Mouse (Mus musculus) CH12.LX (cell line): ENCODE measurements around the gene Pdia4. TPM values are rescaled to one million over a fixed set of nuclear protein-coding genes. Genes with fewer than 3 reads are reported as not detected.

Experiments
- DNase-seq: peaks from one replicate; pipeline ENCODE4 v3.0.0-alpha.2; 2013; ENCODE audit errors: extremely low read depth
- H3K27ac ChIP-seq: 2 replicates; pipeline ENCODE4 v1.5.1; 2012; ENCODE audit warnings: low read depth, mild to moderate bottlenecking, control low read depth, moderate library complexity; ENCODE audit not compliant: insufficient read depth
- H3K27me3 ChIP-seq: replicated peaks from 2 replicates; pipeline ENCODE3; 2012; ENCODE audit warnings: inconsistent platforms
- H3K36me3 ChIP-seq, 2 experiments: replicated peaks in 1 of 2; 2 replicates each; pipeline versions ENCODE3 to v1.6.1; 2012; ENCODE audit warnings: inconsistent platforms in 1 of 2, low read length in 1 of 2, mild to moderate bottlenecking in 1 of 2, mixed read lengths in 1 of 2, moderate library complexity in 1 of 2; ENCODE audit not compliant: control insufficient read depth in 1 of 2, insufficient read depth in 1 of 2
- H3K4me1 ChIP-seq, 2 experiments: 2 replicates each; pipeline ENCODE4 v1.6.1; 2012; ENCODE audit warnings: inconsistent platforms in 1 of 2, moderate library complexity in 1 of 2; ENCODE audit not compliant: insufficient read depth in 2 of 2, control insufficient read depth in 1 of 2
- H3K4me2 ChIP-seq: 2 replicates; pipeline ENCODE4 v1.6.1; 2012; ENCODE audit warnings: low read depth, mild to moderate bottlenecking, control low read depth; ENCODE audit not compliant: poor library complexity, insufficient read depth, severe bottlenecking
- H3K4me3 ChIP-seq, 3 experiments: fragments of 150-350 bp in 1 of 3; sonication (generic) in 1 of 3; replicated peaks in 1 of 3; 2 replicates each; pipeline versions ENCODE3 to v1.5.1; 2011 to 2012; ENCODE audit warnings: low read depth in 2 of 3, low read length in 2 of 3, mild to moderate bottlenecking in 2 of 3, moderate library complexity in 2 of 3, control low read depth in 1 of 3, improper control_type of control experiment in 1 of 3, inconsistent platforms in 1 of 3, mixed read lengths in 1 of 3; ENCODE audit not compliant: poor library complexity in 1 of 3
- H3K79me2 ChIP-seq: replicated peaks from 2 replicates; pipeline ENCODE4 v1.6.1; 2012; ENCODE audit warnings: mild to moderate bottlenecking, moderate library complexity; ENCODE audit not compliant: control insufficient read depth, poor library complexity, insufficient read depth, severe bottlenecking; ENCODE audit errors: extremely low read depth
- H3K9ac ChIP-seq: 2 replicates; pipeline ENCODE4 v1.6.1; 2012; ENCODE audit warnings: low read depth, mild to moderate bottlenecking, control low read depth, moderate library complexity; ENCODE audit not compliant: insufficient read depth
- H3K9me3 ChIP-seq: replicated peaks from 2 replicates; pipeline ENCODE3; 2012; ENCODE audit warnings: low read length, inconsistent platforms, mixed read lengths
- CHD1 ChIP-seq: IDR thresholded peaks from 2 replicates; pipeline ENCODE4 v1.6.1; 2012; ENCODE audit warnings: low read depth, low read length, improper control_type of control experiment, inconsistent platforms
- CHD2 ChIP-seq: IDR thresholded peaks from 2 replicates; pipeline ENCODE4 v1.6.1; 2011; ENCODE audit warnings: low read length, improper control_type of control experiment
- E2F4 ChIP-seq: IDR thresholded peaks from 2 replicates; pipeline ENCODE4 v1.6.1; 2011; ENCODE audit warnings: low read depth, low read length, improper control_type of control experiment; ENCODE audit not compliant: insufficient replicate concordance
- EP300 ChIP-seq: IDR thresholded peaks from 2 replicates; pipeline ENCODE4 v1.6.1; 2011; ENCODE audit warnings: low read length, improper control_type of control experiment
- ETS1 ChIP-seq: conservative IDR thresholded peaks from 2 replicates; pipeline ENCODE4 v1.6.1; 2012; ENCODE audit warnings: low read depth, mild to moderate bottlenecking, inconsistent platforms, low read length, improper control_type of control experiment, moderate library complexity
- GABPA ChIP-seq: IDR thresholded peaks from 2 replicates; pipeline ENCODE4 v1.6.1; 2012; ENCODE audit warnings: low read depth, low read length, improper control_type of control experiment, inconsistent platforms; ENCODE audit not compliant: insufficient replicate concordance
- IRF4 ChIP-seq: IDR thresholded peaks from 2 replicates; pipeline ENCODE4 v1.6.1; 2014; ENCODE audit warnings: low read depth, mild to moderate bottlenecking, inconsistent platforms, low read length, improper control_type of control experiment
- JUN ChIP-seq: IDR thresholded peaks from 2 replicates; pipeline ENCODE4 v1.6.1; 2011; ENCODE audit warnings: low read depth, mild to moderate bottlenecking, low read length, improper control_type of control experiment, moderate library complexity; ENCODE audit not compliant: insufficient read depth
- JUND ChIP-seq: conservative IDR thresholded peaks from 2 replicates; pipeline ENCODE4 v1.6.1; 2011; ENCODE audit warnings: low read depth, low read length, improper control_type of control experiment
- MAFK ChIP-seq: IDR thresholded peaks from 2 replicates; pipeline ENCODE4 v1.6.1; 2011; ENCODE audit warnings: low read length, improper control_type of control experiment; ENCODE audit not compliant: insufficient replicate concordance
- MAZ ChIP-seq: IDR thresholded peaks from 2 replicates; pipeline ENCODE4 v1.6.1; 2012; ENCODE audit warnings: low read depth, mild to moderate bottlenecking, inconsistent platforms, low read length, improper control_type of control experiment, moderate library complexity
- MXI1 ChIP-seq: IDR thresholded peaks from 2 replicates; pipeline ENCODE4 v1.6.1; 2011; ENCODE audit warnings: mild to moderate bottlenecking, low read depth, low read length, improper control_type of control experiment
- MYC ChIP-seq: IDR thresholded peaks from 2 replicates; pipeline ENCODE4 v1.6.1; 2011; ENCODE audit warnings: low read depth, mild to moderate bottlenecking, improper control_type of control experiment, low read length
- NELFE ChIP-seq: IDR thresholded peaks from 2 replicates; pipeline ENCODE4 v1.6.1; 2011; ENCODE audit warnings: low read depth, low read length, improper control_type of control experiment
- NRF1 ChIP-seq: IDR thresholded peaks from 2 replicates; pipeline ENCODE4 v1.6.1; 2014; ENCODE audit warnings: low read depth, mild to moderate bottlenecking, inconsistent platforms, low read length, improper control_type of control experiment, moderate library complexity
- PAX5 ChIP-seq: IDR thresholded peaks from 2 replicates; pipeline ENCODE4 v1.6.1; 2012; ENCODE audit warnings: low read length, inconsistent platforms, mixed read lengths
- POLR2A ChIP-seq: IDR thresholded peaks from 2 replicates; pipeline ENCODE4 v1.6.1; 2011; ENCODE audit warnings: low read depth, mild to moderate bottlenecking, improper control_type of control experiment, low read length
- POLR2AphosphoS2 ChIP-seq: IDR thresholded peaks from 2 replicates; pipeline ENCODE4 v1.6.1; 2011; ENCODE audit warnings: low read depth, low read length, improper control_type of control experiment
- RAD21 ChIP-seq: IDR thresholded peaks from 2 replicates; pipeline ENCODE4 v1.6.1; 2011; ENCODE audit warnings: low read depth, mild to moderate bottlenecking, low read length, improper control_type of control experiment, moderate library complexity
- RCOR1 ChIP-seq: conservative IDR thresholded peaks from 2 replicates; pipeline ENCODE4 v1.6.1; 2012; ENCODE audit warnings: low read depth, mild to moderate bottlenecking, inconsistent platforms, low read length, improper control_type of control experiment
- SMC3 ChIP-seq: IDR thresholded peaks from 2 replicates; pipeline ENCODE4 v1.6.1; 2011; ENCODE audit warnings: low read depth, low read length, improper control_type of control experiment
- TBP ChIP-seq: conservative IDR thresholded peaks from 2 replicates; pipeline ENCODE4 v1.6.1; 2011; ENCODE audit warnings: low read depth, low read length, improper control_type of control experiment
- TCF12 ChIP-seq: IDR thresholded peaks from 2 replicates; pipeline ENCODE4 v1.6.1; 2014; ENCODE audit warnings: low read depth, mild to moderate bottlenecking, inconsistent platforms, low read length, improper control_type of control experiment
- UBTF ChIP-seq: IDR thresholded peaks from 2 replicates; pipeline ENCODE4 v1.6.1; 2012; ENCODE audit warnings: low read depth, mild to moderate bottlenecking, inconsistent platforms, low read length, improper control_type of control experiment, moderate library complexity
- ZKSCAN1 ChIP-seq: IDR thresholded peaks from 2 replicates; pipeline ENCODE4 v1.6.1; 2012; ENCODE audit warnings: low read depth, inconsistent platforms, low read length, improper control_type of control experiment, borderline replicate concordance
- ZNF384 ChIP-seq: IDR thresholded peaks from 2 replicates; pipeline ENCODE4 v1.6.1; 2012; ENCODE audit warnings: low read depth, low read length, improper control_type of control experiment, inconsistent platforms
- dilution Hi-C: fragments of 300-500 bp; cut with MboI; formaldehyde crosslinking; loops from 2 replicates; pipeline ENCODE4 v1.14.3; 2020; ENCODE audit warnings: low sequenced_read_pairs; ENCODE audit not compliant: extremely low pct_unique_long_range_greater_than_20kb, extremely low pct_ligation_motif_present
- in situ Hi-C: fragments of 300-500 bp; cut with MboI; formaldehyde crosslinking; loops from 3 replicates; pipeline ENCODE4 v1.14.3; 2019; ENCODE audit warnings: low sequenced_read_pairs, low pct_ligation_motif_present, low pct_unique_long_range_greater_than_20kb, mixed read lengths
- polyA plus RNA-seq: library from polyadenylated mRNA; unstranded; fragments of >175 nt; gene quantifications from 2 replicates; pipeline ENCODE4 v1.2.1, GENCODE M21; 2012; ENCODE audit warnings: low read depth; ENCODE audit not compliant: insufficient read length
- total RNA-seq, 2 experiments: library from RNA; depleted of rRNA; stranded (reverse); fragments of 300-350 nt in 1 of 2; fragments of >200 nt in 1 of 2; gene quantifications; 2 replicates each; pipeline ENCODE4 v1.2.3; 2012 to 2014

The Pdia4 gene
- total and polyA plus RNA-seq, 3 experiments, result 186 to 242 (median 204) TPM

DNA sequence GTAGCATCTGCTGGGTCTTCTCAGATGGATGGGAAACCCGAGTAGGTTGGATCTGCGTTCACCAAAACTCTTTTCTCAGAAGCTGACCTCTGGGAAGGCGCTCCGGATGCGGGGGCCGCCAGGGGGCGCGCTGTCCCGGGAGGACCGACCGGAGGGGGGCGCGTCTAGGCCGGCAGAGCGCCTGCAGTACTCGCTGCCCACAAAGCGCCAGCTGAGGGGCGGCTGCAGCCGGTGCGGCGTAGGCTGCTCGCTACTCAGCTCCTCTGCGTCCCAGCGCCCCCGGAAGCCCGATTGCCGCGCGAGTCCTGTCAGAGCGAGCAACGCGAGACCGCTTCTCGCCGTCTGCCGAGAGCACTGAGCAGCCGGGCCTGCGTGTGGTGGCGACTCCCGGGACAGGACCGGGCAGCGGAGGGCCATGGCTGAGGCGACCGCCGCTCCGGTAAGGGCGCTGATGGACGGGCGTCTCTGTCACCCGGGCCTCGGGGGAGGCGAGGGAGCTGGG is 22.3 kb upstream of the Pdia4 start, which contains the start of gene Zfp398 (continued):
- no peak for TF ChIP-seq POLR2AphosphoS2
- TF ChIP-seq E2F4, result no peak
- TF ChIP-seq MYC, result no peak
- TF ChIP-seq GABPA, result peak; percentile 45; the same call in 1 of the 2 replicates
- TF ChIP-seq NRF1, result peak; percentile 40; the same call in 1 of the 2 replicates
- TF ChIP-seq ZNF384, result peak; percentile 45; the same call in 1 of the 2 replicates
- TF ChIP-seq PAX5, result no peak
- TF ChIP-seq RAD21, result peak; percentile 45
- peak; percentile 84 for TF ChIP-seq IRF4
- no peak for TF ChIP-seq JUN
- no peak for TF ChIP-seq ZKSCAN1
- no peak for TF ChIP-seq JUND
- TF ChIP-seq TCF12, result peak; percentile 86
- no peak; the same call in 1 of the 2 replicates for TF ChIP-seq ETS1
- TF ChIP-seq TBP, result no peak
- TF ChIP-seq CHD2, result peak; percentile 67; the same call in 1 of the 2 replicates
- no peak for TF ChIP-seq EP300
- no peak for TF ChIP-seq RCOR1

DNA sequence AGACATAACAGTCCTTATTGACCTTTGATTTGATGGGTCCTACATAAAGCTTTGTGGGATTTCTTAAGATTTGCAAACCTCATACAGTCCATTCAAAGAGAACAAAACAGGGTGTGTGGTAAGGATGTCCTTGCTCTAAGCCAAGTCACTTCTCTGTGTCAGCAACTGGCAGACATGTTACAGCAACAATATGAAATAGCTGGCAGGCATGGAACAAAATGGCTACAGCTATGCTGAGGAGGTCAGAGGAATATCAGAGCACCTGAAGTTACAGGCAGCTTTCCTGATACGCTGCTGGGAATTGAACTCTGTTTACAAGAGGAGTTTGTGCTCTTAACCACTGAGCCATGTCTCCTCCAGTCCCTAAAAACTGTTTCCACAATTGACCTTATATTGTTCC is 19.0 kb upstream of the Pdia4 start:
- Histone ChIP-seq H3K4me1 (peaks cover 2 to 15% of the 10 kb centered on the region in 2 experiments), H3K4me2 (no peak overlapping the region), H3K27ac (no peak overlapping the region), H3K79me2 (0 out of 2 replicates have a peak, but pooled peaks cover 2% of the 10 kb centered on the region), H3K9me3 (no peaks in the 10 kb centered on the region), H3K9ac (no peak overlapping the region), H3K27me3 (peaks cover 4% of the 10 kb centered on the region), H3K36me3 (no peaks in the 10 kb centered on the region), H3K4me3 (no peak overlapping the region)
- TF ChIP-seq NELFE, result no peak
- TF ChIP-seq POLR2AphosphoS2, result no peak
- no peak for TF ChIP-seq MAFK
- TF ChIP-seq CHD2, result no peak
- TF ChIP-seq MAZ, result no peak
- TF ChIP-seq E2F4, result no peak
- no peak for TF ChIP-seq MYC
- no peak for TF ChIP-seq SMC3
- TF ChIP-seq MXI1, result no peak
- TF ChIP-seq ETS1, result no peak
- no peak for TF ChIP-seq JUND
- no peak for TF ChIP-seq POLR2A
- TF ChIP-seq RAD21, result no peak
- no peak for TF ChIP-seq CHD1
- no peak for TF ChIP-seq RCOR1
- no peak for TF ChIP-seq UBTF
- DNase-seq, result no peak
- in situ Hi-C loops (no loop called here), dilution Hi-C loops (no loop called here)
